Mouse (Mus musculus) liver, postnatal 0 days (tissue): ENCODE data around the gene Klhl6.

ENCODE experiments used
- CTCF ChIP-seq: sonication (generic); IDR thresholded peaks from 2 replicates; pipeline ENCODE4 v1.5.1; 2016; ENCODE audit warnings: antibody characterized with exemption, low read depth
- EP300 ChIP-seq: IDR thresholded peaks from 2 replicates; pipeline ENCODE4 v1.6.1; 2016; ENCODE audit warnings: antibody characterized with exemption, low read depth, mild to moderate bottlenecking

DNA sequence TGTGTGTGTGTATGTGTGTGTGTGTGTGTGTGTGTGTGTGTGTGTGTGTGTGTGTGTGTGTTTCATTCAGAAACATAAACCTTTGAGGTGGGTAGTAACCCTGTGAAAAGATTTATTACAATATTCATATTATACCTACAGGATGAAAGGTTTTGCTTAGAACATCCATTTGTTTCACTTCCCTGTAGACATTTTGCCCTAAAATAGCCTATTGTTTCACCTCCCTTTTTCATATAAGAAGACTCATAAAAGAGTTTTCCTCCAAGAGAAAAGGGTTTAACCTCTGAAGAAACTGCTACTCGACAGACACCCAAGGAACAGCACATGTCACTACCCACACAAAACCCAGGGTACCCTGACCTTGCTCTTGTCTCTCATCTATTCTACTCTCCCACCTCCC lies 40.0 kb upstream of the Klhl6 start:
- TF ChIP-seq CTCF (no peak), EP300 (no peak)
